Mouse (Mus musculus): Measurements from ENCODE around the gene 5830473C10Rik. TPM values are rescaled to one million over a fixed set of nuclear protein-coding genes. Genes with fewer than 3 reads are reported as not detected.

Gene 5830473C10Rik
- polyA plus RNA-seq, 1 experiment from 2014 or later, result 0.06 TPM

- Histone ChIP-seq H3K9me3 (ENCODE audit: control insufficient read depth, low read length) (no peaks in the 10 kb centered on the region), H3K9ac (ENCODE audit: low read depth, low read length) (peak overlapping the region; percentile 71), H3K27ac (ENCODE audit: low read depth, low read length) (no peak overlapping the region), H3K4me2 (ENCODE audit: low read length) (peak overlapping the region; percentile 91), H3K27me3 (replicated peaks; ENCODE audit: control insufficient read depth, insufficient read depth, low read length) (no peaks in the 10 kb centered on the region), H3K4me1 (ENCODE audit: control insufficient read depth, insufficient read depth, low read depth, low read length) (no peaks in the 10 kb centered on the region), H3K36me3 (ENCODE audit: control insufficient read depth, insufficient read depth, low read length) (no peaks in the 10 kb centered on the region), H3K4me3 (ENCODE audit: low read length) (peak overlapping the region; percentile 49)
- ATAC-seq, result peak; percentile 90
- WGBS, result 23% methylated on average over 25 of the region's 25 CpGs
Observed at GRCm38 (mm10) chr5:90588708-90589595, 28.0 kb downstream of the 5830473C10Rik start.

- Histone ChIP-seq H3K27ac (ENCODE audit: low read depth, low read length) (no peak overlapping the region), H3K4me2 (ENCODE audit: low read length) (no peak overlapping the region), H3K4me1 (ENCODE audit: control insufficient read depth, insufficient read depth, low read depth, low read length) (no peaks in the 10 kb centered on the region), H3K9ac (ENCODE audit: low read depth, low read length) (no peak overlapping the region), H3K27me3 (replicated peaks; ENCODE audit: control insufficient read depth, insufficient read depth, low read length) (no peaks in the 10 kb centered on the region), H3K36me3 (ENCODE audit: control insufficient read depth, insufficient read depth, low read length) (no peaks in the 10 kb centered on the region), H3K4me3 (ENCODE audit: low read length) (no peak overlapping the region), H3K9me3 (ENCODE audit: control insufficient read depth, low read length) (no peaks in the 10 kb centered on the region)
- no peak for ATAC-seq
- WGBS, result 88% methylated on average over 10 of the region's 10 CpGs
Observed at GRCm38 (mm10) chr5:90590676-90591075, 29.8 kb downstream of the 5830473C10Rik start.

- H3K9ac ChIP-seq (ENCODE audit: low read depth, low read length), result no peak overlapping the region
- H3K4me2 ChIP-seq (ENCODE audit: low read length), result no peak overlapping the region
- ATAC-seq, result no peak
- H3K27me3 ChIP-seq (replicated peaks; ENCODE audit: control insufficient read depth, insufficient read depth, low read length), result no peaks in the 10 kb centered on the region
- H3K4me1 ChIP-seq (ENCODE audit: control insufficient read depth, insufficient read depth, low read depth, low read length), result no peaks in the 10 kb centered on the region
- no peak overlapping the region for H3K4me3 ChIP-seq (ENCODE audit: low read length)
- no peaks in the 10 kb centered on the region for H3K9me3 ChIP-seq (ENCODE audit: control insufficient read depth, low read length)
- WGBS, result 87% methylated on average over 6 of the region's 6 CpGs
- no peaks in the 10 kb centered on the region for H3K36me3 ChIP-seq (ENCODE audit: control insufficient read depth, insufficient read depth, low read length)
- no peak overlapping the region for H3K27ac ChIP-seq (ENCODE audit: low read depth, low read length)
Observed at GRCm38 (mm10) chr5:90591936-90592335, 31.0 kb downstream of the 5830473C10Rik start.

- WGBS, result 90% methylated on average over 13 of the region's 13 CpGs
- H3K9ac ChIP-seq (ENCODE audit: low read depth, low read length), result no peak overlapping the region
Observed at GRCm38 (mm10) chr5:90594945-90595344, 34.0 kb downstream of the 5830473C10Rik start.

GRCm38 (mm10) chr5:90596155-90596554 lies 35.2 kb downstream of the 5830473C10Rik start:
- Histone ChIP-seq H3K9me3 (ENCODE audit: control insufficient read depth, low read length) (no peaks in the 10 kb centered on the region), H3K4me1 (ENCODE audit: control insufficient read depth, insufficient read depth, low read depth, low read length) (no peaks in the 10 kb centered on the region), H3K36me3 (ENCODE audit: control insufficient read depth, insufficient read depth, low read length) (no peaks in the 10 kb centered on the region), H3K27ac (ENCODE audit: low read depth, low read length) (no peak overlapping the region), H3K4me3 (ENCODE audit: low read length) (no peak overlapping the region), H3K9ac (ENCODE audit: low read depth, low read length) (no peak overlapping the region), H3K27me3 (replicated peaks; ENCODE audit: control insufficient read depth, insufficient read depth, low read length) (no peaks in the 10 kb centered on the region), H3K4me2 (ENCODE audit: low read length) (no peak overlapping the region)
- 87% methylated on average over 6 of the region's 6 CpGs for WGBS
- no peak for ATAC-seq

More at GRCm38 (mm10) chr5:90594945-90595344, 34.0 kb downstream of the 5830473C10Rik start:
- Histone ChIP-seq H3K36me3 (ENCODE audit: control insufficient read depth, insufficient read depth, low read length) (no peaks in the 10 kb centered on the region), H3K27ac (ENCODE audit: low read depth, low read length) (no peak overlapping the region), H3K4me1 (ENCODE audit: control insufficient read depth, insufficient read depth, low read depth, low read length) (no peaks in the 10 kb centered on the region), H3K9me3 (ENCODE audit: control insufficient read depth, low read length) (no peaks in the 10 kb centered on the region), H3K27me3 (replicated peaks; ENCODE audit: control insufficient read depth, insufficient read depth, low read length) (no peaks in the 10 kb centered on the region), H3K4me2 (ENCODE audit: low read length) (no peak overlapping the region), H3K4me3 (ENCODE audit: low read length) (no peak overlapping the region)
- no peak for ATAC-seq

GRCm38 (mm10) chr5:90601469-90601868 lies 40.6 kb downstream of the 5830473C10Rik start:
- H3K27me3 ChIP-seq (replicated peaks; ENCODE audit: control insufficient read depth, insufficient read depth, low read length), result no peaks in the 10 kb centered on the region
- no peaks in the 10 kb centered on the region for H3K4me1 ChIP-seq (ENCODE audit: control insufficient read depth, insufficient read depth, low read depth, low read length)
- H3K9ac ChIP-seq (ENCODE audit: low read depth, low read length), result no peak overlapping the region
- no peak overlapping the region for H3K27ac ChIP-seq (ENCODE audit: low read depth, low read length)
- ATAC-seq, result no peak
- 23% methylated on average over 6 of the region's 6 CpGs for WGBS
- no peaks in the 10 kb centered on the region for H3K36me3 ChIP-seq (ENCODE audit: control insufficient read depth, insufficient read depth, low read length)
- no peaks in the 10 kb centered on the region for H3K9me3 ChIP-seq (ENCODE audit: control insufficient read depth, low read length)
- H3K4me3 ChIP-seq (ENCODE audit: low read length), result no peak overlapping the region
- no peak overlapping the region for H3K4me2 ChIP-seq (ENCODE audit: low read length)

- ATAC-seq, result no peak
- H3K27me3 ChIP-seq (replicated peaks; ENCODE audit: control insufficient read depth, insufficient read depth, low read length), result no peaks in the 10 kb centered on the region
Observed at GRCm38 (mm10) chr5:90603407-90603923, 42.6 kb downstream of the 5830473C10Rik start.

GRCm38 (mm10) chr5:90608906-90609305 lies 48.0 kb downstream of the 5830473C10Rik start:
- Histone ChIP-seq H3K4me2 (ENCODE audit: low read length) (no peak overlapping the region), H3K9me3 (ENCODE audit: control insufficient read depth, low read length) (no peaks in the 10 kb centered on the region), H3K4me1 (ENCODE audit: control insufficient read depth, insufficient read depth, low read depth, low read length) (no peaks in the 10 kb centered on the region), H3K4me3 (ENCODE audit: low read length) (no peak overlapping the region), H3K27me3 (replicated peaks; ENCODE audit: control insufficient read depth, insufficient read depth, low read length) (no peaks in the 10 kb centered on the region), H3K36me3 (ENCODE audit: control insufficient read depth, insufficient read depth, low read length) (no peaks in the 10 kb centered on the region), H3K27ac (ENCODE audit: low read depth, low read length) (no peak overlapping the region), H3K9ac (ENCODE audit: low read depth, low read length) (no peak overlapping the region)
- ATAC-seq, result no peak
- WGBS, result 65% methylated on average over 11 of the region's 11 CpGs

More at GRCm38 (mm10) chr5:90603407-90603923, 42.6 kb downstream of the 5830473C10Rik start:
- no peak overlapping the region for H3K9ac ChIP-seq (ENCODE audit: low read depth, low read length)
- H3K4me1 ChIP-seq (ENCODE audit: control insufficient read depth, insufficient read depth, low read depth, low read length), result no peaks in the 10 kb centered on the region
- 68% methylated on average over 13 of the region's 13 CpGs for WGBS
- H3K4me2 ChIP-seq (ENCODE audit: low read length), result no peak overlapping the region
- no peaks in the 10 kb centered on the region for H3K9me3 ChIP-seq (ENCODE audit: control insufficient read depth, low read length)
- no peak overlapping the region for H3K4me3 ChIP-seq (ENCODE audit: low read length)
- no peak overlapping the region for H3K27ac ChIP-seq (ENCODE audit: low read depth, low read length)
- no peaks in the 10 kb centered on the region for H3K36me3 ChIP-seq (ENCODE audit: control insufficient read depth, insufficient read depth, low read length)

GRCm38 (mm10) chr5:90611388-90611787 lies 50.5 kb downstream of the 5830473C10Rik start:
- Histone ChIP-seq H3K9me3 (ENCODE audit: control insufficient read depth, low read length) (no peaks in the 10 kb centered on the region), H3K4me1 (ENCODE audit: control insufficient read depth, insufficient read depth, low read depth, low read length) (no peaks in the 10 kb centered on the region), H3K4me3 (ENCODE audit: low read length) (no peak overlapping the region), H3K9ac (ENCODE audit: low read depth, low read length) (no peak overlapping the region), H3K36me3 (ENCODE audit: control insufficient read depth, insufficient read depth, low read length) (no peaks in the 10 kb centered on the region), H3K4me2 (ENCODE audit: low read length) (no peak overlapping the region), H3K27ac (ENCODE audit: low read depth, low read length) (no peak overlapping the region), H3K27me3 (replicated peaks; ENCODE audit: control insufficient read depth, insufficient read depth, low read length) (no peaks in the 10 kb centered on the region)
- WGBS, result 91% methylated on average over 3 of the region's 3 CpGs
- no peak for ATAC-seq
